Mouse (Mus musculus): ENCODE data around the gene Lrrk1. TPM values are rescaled to one million over a fixed set of nuclear protein-coding genes. Genes with fewer than 3 reads are reported as not detected.

Lrrk1 gene
- total RNA-seq, 1 experiment from 2014 or later, result 30.2 TPM

DNA sequence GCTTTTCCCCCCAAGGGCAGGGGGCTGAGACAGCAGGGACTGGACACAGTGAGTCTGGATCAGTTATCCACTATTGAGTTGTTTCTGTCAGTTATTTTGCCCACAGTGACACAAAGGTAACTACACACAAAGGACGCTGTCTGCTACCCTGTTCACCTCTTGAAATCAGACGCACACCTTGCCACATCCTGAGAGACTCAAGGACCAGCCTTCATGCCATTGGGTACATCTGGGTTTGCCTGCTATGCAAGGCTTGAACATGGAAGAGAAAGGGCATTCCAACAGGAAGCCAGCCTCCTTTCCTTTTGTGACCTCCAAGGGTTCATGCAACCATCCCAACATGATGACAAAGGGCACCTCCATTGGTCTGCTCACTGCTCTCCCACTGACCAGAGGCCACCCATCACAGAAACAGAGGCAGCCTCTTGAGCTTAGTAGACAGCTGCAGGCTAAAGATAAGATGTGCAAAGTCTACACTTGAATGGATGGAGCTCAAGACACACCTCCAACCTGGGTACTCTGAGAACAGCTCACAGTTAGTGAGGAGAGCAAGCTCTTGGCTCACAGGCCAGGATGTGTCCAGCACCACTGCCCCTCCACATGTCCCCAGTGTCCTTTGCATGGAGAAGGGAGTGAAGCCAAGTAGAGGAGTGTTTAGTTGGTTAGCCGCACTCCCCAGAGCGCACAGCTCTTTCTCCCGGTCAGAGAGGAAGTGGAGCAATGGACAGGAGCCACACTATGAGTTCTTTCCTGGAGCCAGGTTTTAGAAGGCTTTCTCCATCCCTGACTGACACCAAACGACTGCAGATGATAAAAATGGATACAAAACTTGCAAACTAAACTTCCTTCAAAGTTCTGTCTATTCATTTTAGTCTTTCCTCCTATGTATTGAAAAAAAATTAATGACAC, 121.0 kb downstream of the Lrrk1 start:
- ATAC-seq (replicated peaks; ENCODE audit: insufficient number of reproducible peaks, low FRiP score, low TSS enrichment, poor library complexity, severe bottlenecking), result no peak

DNA sequence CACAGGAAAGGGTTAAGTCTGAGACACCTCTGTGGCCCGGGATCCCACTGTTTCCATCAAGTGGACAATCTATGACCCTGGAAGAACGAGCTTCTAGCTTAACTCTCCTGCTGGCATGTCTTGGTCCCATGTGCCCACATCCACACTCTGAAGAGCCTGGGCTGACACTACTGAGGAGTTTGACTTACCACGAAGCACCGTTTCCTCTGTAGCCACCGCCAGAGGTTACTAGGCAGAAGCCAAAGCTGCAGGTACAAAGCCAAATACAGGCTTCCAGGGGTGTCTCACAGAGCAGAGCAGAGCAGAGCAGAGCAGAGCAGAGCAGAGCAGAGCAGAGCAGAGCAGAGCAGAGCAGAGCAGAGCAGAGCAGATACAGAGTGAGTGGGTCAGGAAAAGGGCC, 124.7 kb downstream of the Lrrk1 start:
- ATAC-seq (replicated peaks; ENCODE audit: insufficient number of reproducible peaks, low FRiP score, low TSS enrichment, poor library complexity, severe bottlenecking), result no peak

DNA sequence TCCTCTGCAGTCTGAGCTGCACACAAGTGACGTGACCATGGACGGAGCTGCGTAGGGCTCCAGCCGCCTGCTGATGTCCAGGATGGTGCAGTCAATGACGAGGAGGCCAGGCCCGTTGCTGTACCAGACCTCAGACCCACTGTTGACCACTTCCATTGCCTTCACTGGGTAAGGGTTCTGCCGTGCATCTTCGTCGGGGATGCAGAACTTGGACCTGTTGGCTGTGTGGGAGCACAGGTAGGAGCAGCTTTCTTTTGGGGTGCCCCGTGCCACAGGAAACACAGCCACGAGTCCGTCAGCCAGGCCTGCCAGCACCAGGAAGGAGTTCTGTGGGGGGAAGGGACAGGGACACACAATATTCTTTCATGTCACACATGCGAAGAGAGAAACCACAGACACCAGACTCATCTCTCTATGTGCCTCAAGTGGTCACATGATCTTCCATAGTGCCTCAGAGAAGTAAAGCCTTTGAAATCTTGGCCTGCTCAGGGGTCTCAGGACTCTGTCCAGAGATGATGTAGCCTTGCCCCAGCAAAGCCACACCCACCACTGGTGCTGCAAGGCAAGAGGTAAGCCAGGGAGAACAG, 125.5 kb downstream of the Lrrk1 start:
- peak; percentile 23; the same call in 1 of the 2 replicates for ATAC-seq (replicated peaks; ENCODE audit: insufficient number of reproducible peaks, low FRiP score, low TSS enrichment, poor library complexity, severe bottlenecking)

DNA sequence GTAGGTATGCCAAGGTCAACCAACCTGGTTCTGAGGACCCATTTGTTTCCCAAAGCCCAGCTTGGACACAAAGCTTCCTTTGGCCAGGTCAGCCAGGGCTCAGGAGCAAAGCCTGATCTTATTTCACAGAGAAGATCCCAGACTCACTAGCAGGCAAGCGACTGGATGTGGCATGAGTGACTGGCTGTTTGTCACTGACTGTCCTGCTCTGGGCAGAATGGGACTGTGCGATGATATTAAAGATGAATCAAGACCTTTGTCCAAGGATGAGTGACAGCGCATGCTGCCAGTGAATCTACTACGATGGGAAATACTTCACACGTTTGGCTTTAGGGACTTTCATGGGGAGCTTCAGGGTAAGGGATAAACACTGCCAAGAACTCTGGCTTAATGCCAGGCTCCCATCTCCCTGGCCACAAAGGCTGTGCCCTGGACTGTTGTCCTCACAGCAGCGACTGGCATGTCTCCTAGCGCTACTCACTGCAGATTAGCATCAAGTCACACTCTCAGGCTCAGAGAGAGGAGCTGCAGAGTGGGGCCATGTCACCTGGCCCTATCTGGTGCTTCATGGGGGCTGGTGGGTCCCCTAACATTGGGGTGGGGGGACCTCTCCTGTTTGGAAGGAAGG, 127.3 kb downstream of the Lrrk1 start:
- ATAC-seq (replicated peaks; ENCODE audit: insufficient number of reproducible peaks, low FRiP score, low TSS enrichment, poor library complexity, severe bottlenecking), result no peak

DNA sequence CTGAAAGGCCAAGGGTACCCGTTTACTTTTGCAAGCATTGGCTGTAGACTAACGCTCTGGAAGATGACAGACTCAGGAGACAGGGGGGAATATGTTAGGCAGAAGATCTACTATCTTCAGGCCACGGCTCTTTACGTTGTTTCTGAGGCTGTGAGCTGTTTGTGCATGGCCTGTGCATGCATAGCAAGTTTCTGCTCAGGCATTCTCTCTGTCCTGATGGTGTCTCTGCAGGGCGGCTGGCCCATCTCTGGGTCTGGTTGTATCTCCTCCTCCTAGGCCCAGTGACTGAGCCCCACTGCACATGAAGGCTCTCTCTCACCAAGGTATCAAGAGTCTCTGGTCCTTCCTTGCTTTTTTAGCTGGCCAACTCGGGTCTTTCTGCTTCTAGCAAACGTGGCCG, 127.9 kb downstream of the Lrrk1 start:
- no peak for ATAC-seq (replicated peaks; ENCODE audit: insufficient number of reproducible peaks, low FRiP score, low TSS enrichment, poor library complexity, severe bottlenecking)

DNA sequence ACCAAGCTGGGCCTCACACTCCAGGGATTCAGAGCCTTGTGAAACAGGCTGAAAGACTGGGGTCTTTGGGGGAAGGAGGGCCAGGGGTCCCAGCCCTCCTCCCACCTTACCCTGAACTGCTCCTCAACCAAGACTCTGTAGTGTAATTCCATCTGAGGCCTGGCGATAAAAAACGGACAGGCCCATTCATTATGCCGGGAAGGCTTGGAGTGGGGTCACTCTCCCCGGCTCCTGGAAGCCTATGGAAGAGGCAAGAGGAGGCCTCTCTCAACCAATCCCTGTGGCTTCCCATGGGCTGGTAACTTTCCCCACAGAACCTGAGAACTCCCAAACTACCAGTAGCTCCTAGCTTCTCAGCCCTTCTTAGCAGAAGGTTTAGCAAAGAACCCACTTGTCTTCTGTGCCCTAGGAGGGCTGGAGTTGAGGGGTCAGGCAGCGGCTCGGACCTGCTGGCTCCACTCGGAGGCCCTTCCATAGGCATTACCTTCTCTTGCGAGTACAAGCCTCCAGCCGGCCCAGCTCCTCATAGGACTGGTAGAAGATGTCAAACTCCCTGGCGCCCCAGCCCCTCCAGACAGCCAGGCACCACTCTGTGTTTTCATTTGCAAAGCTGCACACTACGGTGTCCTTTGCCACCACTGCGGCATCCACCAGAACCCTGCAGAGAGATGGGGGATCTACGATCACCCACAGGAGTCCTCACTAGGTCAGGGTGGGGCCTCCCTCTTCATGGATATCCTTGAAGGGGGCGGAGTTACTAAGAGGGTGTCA, 128.5 kb downstream of the Lrrk1 start:
- ATAC-seq (replicated peaks; ENCODE audit: insufficient number of reproducible peaks, low FRiP score, low TSS enrichment, poor library complexity, severe bottlenecking), result no peak

DNA sequence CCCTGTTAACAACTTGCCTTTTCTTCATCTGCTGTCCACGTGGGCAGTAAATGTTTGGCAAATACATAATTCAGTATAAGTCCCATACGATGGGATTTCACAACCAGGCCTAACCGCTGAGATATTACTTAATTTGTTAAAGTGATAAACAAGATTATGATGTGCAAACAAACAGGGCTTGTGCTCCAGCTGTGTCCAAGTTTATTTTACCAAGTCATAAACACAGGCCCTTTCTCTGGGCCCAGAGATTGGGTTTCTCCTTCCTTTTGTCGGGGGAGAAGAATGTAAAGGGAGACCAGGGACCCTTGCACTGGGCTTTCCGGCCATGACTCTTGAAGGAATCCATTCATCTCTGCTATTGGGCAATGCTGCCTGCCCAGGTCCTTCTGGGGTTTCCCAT, 129.2 kb downstream of the Lrrk1 start:
- no peak for ATAC-seq (replicated peaks; ENCODE audit: insufficient number of reproducible peaks, low FRiP score, low TSS enrichment, poor library complexity, severe bottlenecking)

DNA sequence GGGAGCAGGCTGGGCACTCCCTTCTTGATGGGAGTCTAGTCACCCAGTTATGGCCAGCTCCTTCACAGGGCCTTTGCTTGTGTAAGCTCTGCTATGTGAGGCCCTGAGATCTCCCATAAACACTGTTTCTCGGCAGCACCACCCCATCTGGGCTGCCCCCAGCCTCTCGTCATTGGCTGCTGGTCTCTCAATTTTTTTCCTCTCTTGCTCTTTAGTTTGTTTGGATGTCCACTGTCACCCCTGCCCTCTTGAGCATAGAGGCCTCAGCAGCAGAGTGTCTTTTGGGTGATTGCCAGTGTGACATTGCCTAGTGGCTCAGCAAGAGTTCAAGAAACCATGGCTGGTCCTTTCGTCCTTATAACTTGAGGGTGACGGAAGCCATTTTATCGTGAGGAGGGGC, 130.9 kb downstream of the Lrrk1 start:
- no peak for ATAC-seq (replicated peaks; ENCODE audit: insufficient number of reproducible peaks, low FRiP score, low TSS enrichment, poor library complexity, severe bottlenecking)

DNA sequence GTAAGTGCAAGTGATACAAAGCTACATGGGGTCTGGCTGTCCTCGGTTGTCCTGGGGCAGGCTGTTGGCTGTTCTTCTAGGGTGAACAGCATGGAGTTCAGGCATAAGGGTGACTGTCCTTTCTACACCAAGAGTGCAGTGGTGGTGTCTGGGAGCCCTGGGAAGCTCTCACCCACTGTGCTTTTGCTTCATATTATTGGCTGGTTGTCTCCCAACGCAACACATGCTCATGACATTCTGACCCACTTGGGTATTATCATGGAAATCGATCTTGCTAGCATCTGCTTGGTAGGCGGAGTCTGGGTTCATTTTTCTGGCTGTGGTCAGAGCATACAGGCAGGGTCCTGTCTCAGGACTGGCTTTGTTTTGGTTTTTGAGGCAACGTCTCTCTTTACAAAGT, 131.7 kb downstream of the Lrrk1 start:
- ATAC-seq (replicated peaks; ENCODE audit: insufficient number of reproducible peaks, low FRiP score, low TSS enrichment, poor library complexity, severe bottlenecking), result no peak

DNA sequence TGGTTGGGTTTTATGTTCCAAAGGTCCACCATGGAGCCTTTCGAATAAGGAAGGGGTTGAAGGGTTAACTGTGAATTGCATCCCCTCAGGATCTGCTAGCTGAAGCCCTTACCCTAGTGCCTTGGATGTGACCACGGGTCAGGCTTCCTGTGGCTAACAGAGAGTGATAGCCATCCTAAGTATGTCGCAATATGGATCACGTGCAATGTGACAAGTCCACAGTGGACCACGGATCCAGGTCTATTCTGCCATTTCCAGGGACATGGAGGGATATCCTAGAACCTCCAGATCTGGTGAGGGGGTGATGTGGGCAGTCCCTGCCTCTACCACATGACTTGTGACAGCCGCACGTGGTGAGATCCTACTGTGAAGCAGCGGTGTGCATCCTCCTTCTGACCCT, 133.2 kb downstream of the Lrrk1 start:
- no peak for ATAC-seq (replicated peaks; ENCODE audit: insufficient number of reproducible peaks, low FRiP score, low TSS enrichment, poor library complexity, severe bottlenecking)

DNA sequence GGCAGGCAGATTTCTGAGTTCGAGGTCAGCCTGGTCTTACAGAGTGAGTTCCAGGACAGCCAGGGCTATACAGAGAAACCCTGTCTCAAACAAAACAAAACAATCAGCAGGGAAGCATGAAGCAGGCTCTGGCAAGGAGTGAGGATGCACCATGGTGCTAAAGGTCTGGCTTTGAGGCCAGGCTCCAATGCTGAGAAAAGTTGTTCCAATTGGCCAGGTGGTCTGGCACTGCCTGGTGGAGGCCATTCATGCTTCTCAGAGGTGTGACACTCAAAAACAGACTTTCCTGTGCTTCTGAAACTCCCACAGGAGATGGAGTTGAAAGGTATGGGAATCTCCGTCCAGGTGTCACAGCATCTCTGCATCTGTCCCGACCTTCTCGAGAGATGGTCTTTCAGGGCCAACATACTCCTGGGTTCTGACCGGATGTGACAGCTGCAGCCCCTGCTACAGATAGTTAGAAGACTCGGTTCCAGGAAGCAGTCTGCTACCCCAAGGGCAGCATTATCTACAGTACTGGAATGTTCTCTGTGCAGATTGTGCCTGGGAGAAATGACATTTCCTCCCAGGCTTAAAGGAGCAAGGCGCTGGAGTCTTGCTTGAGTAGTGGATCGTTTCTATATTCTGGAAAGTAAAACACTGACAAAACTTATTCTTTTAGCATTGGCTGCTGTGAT, 134.0 kb downstream of the Lrrk1 start:
- no peak for ATAC-seq (replicated peaks; ENCODE audit: insufficient number of reproducible peaks, low FRiP score, low TSS enrichment, poor library complexity, severe bottlenecking)

DNA sequence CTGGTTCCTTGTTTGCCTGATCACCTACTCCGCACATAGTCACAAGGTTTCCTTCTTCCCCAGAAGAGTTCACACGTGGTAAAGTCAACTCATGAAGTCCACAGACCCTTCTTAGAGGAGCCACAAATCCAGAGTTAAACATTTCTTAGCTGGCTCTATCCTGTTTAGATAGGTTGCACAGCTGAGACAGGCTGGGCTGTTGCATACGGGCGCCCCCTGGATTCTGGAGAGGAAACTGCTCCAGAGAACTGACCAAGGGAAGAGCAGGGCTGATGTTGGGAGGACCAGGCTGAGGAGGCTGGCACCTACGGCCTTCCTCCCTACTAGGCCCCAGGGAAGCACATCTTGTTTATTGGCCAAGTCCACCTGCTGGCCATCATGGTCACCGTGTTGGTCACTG, 138.1 kb downstream of the Lrrk1 start:
- ATAC-seq (replicated peaks; ENCODE audit: insufficient number of reproducible peaks, low FRiP score, low TSS enrichment, poor library complexity, severe bottlenecking), result peak; percentile 75

DNA sequence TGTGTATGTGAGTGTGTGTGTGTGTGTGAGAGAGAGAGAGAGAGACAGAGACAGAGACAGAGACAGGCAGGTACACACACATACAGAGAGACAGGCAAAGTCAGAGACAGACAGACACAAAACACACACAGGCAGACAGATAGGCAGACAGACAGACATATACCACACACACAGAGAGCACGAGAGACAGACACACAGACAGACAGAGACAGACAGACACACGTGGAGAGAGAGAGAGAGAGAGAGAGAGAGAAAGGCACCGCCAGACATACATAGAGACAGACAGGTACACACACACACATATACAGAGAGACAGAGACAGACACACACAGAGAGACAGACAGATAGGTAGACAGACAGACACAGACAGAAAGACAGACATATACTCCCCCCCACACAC, 138.7 kb downstream of the Lrrk1 start:
- no peak for ATAC-seq (replicated peaks; ENCODE audit: insufficient number of reproducible peaks, low FRiP score, low TSS enrichment, poor library complexity, severe bottlenecking)

DNA sequence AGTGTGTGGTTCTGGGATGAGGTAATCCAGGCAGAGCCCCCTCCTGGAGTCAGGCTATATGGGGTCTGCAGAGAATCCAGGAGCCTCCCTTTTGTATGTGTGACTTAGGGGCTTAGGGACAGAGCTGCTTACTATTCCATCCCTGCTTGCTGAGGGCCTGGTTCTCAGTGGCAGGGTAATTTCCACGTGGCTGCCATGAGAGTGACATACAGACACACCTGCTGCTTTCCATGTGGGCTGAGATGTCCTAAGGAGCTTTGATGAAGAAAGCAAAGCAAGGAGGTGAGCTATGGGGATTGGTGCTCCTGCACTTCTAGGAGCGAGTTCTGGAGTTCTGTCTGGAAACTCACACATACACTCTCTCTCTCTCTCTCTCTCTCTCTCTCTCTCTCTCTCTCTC, 139.1 kb downstream of the Lrrk1 start:
- no peak for ATAC-seq (replicated peaks; ENCODE audit: insufficient number of reproducible peaks, low FRiP score, low TSS enrichment, poor library complexity, severe bottlenecking)

DNA sequence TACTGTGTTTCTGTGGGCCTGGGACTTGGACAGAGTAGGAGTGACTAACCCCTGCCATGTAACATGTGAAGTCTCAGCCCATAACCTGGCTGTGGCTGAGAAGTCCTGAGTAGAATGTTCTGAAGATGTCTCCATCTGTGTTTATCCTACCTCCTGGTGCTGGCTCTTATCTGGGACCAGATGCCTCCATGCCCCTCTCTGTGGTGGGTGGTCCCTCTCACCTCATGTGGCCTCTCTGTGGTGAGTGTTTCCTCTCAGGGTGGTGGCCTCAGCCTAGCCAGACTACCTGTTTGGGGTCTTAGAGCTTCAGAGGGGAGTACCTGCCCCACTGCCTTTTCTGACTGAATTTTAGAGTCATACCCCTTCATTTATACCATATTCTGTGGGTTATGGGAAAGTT, 139.9 kb downstream of the Lrrk1 start:
- no peak for ATAC-seq (replicated peaks; ENCODE audit: insufficient number of reproducible peaks, low FRiP score, low TSS enrichment, poor library complexity, severe bottlenecking)

DNA sequence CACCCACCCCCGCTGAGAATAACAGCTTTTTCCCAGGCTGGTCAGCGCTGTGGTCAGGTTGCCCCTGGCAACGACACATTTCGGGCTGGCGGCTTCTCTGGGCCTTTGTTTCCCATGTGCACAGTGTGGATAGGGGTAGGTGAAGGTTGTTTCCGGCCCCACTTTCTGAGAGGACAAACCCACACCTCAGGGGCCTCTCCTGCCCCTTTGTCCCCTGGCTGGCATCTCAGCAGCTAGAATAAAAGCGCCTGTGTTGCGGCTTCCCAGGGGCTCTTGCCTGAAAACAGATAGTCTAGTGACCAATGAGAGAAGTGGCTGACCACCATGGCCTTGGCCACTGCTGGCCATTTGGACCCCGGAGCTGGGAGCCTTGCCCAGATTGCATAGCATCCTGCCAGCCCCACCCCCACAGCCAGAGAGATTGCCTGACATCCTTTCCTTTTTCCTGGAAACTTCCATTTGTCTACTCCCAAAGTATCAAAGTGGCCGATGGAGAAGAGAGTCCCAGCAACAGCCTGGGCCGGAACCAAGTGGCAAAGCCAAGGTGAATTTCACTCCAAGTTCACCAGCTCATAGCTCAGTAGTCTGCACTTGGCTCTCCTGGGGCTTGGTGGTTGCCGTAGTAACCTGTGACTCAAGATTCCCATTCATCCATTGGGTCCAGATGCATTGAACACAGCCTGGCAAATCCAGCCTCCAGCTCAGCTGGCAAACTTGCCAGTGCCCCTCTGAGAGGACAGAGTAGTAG, 140.7 kb downstream of the Lrrk1 start:
- no peak for ATAC-seq (replicated peaks; ENCODE audit: insufficient number of reproducible peaks, low FRiP score, low TSS enrichment, poor library complexity, severe bottlenecking)

DNA sequence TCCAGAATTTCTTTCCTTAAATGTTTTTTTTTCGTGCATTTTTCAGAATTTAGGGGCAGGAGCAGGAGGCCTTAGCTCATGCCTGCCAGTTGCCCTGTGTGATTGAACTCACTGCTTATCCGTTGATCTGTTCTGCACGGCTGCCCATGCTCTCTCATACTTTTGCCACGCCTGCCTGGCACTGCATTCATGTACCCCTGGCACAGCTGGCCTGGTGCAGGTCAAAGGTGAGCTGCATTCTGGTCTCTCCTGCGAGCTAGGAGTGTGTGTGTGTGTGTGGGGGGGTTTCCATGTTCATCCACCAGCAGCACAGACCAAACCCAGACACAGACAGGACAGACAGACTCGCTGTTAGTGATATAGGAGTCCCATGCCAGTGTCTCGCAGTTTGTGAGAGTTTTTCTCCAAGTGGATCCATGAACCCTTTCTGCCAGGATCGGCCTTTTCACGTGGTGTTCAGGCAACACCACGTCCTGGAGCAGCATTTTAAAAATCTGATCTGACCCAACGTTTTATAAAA, 141.4 kb downstream of the Lrrk1 start:
- no peak for ATAC-seq (replicated peaks; ENCODE audit: insufficient number of reproducible peaks, low FRiP score, low TSS enrichment, poor library complexity, severe bottlenecking)

DNA sequence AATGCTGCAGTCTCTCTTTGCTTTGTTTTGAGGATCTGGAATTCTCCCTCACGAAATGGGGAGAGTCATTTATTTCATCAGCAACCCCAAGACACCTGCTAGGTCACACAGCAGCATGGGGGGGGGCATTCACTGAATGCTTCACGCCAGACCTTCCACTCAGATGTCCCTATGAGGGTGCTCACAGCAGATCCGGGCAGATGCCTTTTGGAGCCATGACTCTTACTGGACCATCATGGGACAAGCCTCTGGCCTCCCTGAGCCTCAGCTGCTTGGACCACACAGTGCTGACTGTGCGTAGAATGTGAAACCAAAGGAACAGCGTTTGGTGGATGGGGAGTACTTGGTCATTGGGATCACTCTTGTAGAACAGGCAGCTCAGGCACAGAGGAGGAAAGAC, 142.5 kb downstream of the Lrrk1 start:
- ATAC-seq (replicated peaks; ENCODE audit: insufficient number of reproducible peaks, low FRiP score, low TSS enrichment, poor library complexity, severe bottlenecking), result no peak

Measured in monocyte, adult 5-6 weeks (primary cell).